Mouse (Mus musculus) CD4-positive, CD25-positive, alpha-beta regulatory T cell, adult 4 months (primary cell): ENCODE measurements around the gene Esp6. TPM values are rescaled to one million over a fixed set of nuclear protein-coding genes. Genes with fewer than 3 reads are reported as not detected.
"Not testable (repeated sequence)": the region's sequence is repeated elsewhere in the genome, so short reads cannot be mapped to it uniquely, and the experiment has no call there.

Experiments used
- ATAC-seq: one replicate; pipeline ENCODE4 v1.8.0; 2017
- polyA plus RNA-seq, 2 experiments: library from polyadenylated mRNA; unstranded; fragments of 100-300 nt; shearing (Covaris generic); gene quantifications; one replicate each; pipeline ENCODE4 v1.2.1; 2017

Esp6 gene
- not detected for polyA plus RNA-seq

- no peak for ATAC-seq
These were observed at the start of gene Esp6 for GRCm38 (mm10) chr17:40561207-40561606. Esp6 (plus strand) TSS chr17:40561507.

GRCm38 (mm10) chr17:40519818-40520217 lies 41.5 kb upstream of the Esp6 start, which contains the start of gene Esp8:
Esp8 (plus strand) TSS chr17:40520022.
- ATAC-seq, result no peak

GRCm38 (mm10) chr17:40529813-40530212 lies 31.5 kb upstream of the Esp6 start:
- no peak for ATAC-seq

GRCm38 (mm10) chr17:40531147-40531546 lies 30.2 kb upstream of the Esp6 start:
- ATAC-seq, result no peak

DNA sequence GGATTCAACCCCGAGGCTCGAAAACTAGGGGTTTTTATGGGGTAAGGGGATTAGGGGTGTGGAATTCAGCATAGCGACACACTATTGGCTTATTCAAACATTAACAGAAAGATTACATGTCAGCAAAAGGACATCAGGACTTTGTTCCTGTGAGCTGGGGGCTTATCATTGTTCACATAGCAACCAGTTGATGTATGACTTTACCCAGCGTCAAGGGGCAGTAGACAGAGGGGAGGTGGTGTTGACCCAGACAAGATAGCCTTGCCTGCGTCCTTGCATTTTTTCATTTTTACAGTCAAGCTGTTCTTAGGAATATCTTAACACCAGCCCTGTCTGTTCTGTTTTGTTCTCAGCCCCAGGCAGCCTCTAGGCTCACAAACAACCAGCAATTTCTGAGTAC lies 14.3 kb upstream of the Esp6 start:
- not testable (repeated sequence) for ATAC-seq

DNA sequence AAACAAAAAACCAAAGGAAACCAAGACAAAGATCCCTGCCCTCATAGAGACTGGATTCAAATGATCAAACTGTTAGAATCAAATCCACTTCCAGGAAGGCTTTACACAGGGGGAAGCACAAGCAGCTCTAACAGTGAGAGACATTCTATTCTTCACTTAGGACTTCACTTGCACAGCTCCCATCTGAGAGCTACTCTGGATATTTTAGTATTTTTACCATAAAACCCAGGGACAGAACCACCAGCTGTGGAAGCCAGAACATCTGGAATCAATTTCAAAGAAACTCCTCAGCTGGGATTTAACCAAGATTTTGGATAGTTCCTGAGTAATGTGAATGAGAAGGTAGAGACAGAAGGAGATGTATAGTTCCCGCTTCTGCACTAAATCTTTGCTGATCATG lies 7.8 kb upstream of the Esp6 start:
- ATAC-seq, result no peak

DNA sequence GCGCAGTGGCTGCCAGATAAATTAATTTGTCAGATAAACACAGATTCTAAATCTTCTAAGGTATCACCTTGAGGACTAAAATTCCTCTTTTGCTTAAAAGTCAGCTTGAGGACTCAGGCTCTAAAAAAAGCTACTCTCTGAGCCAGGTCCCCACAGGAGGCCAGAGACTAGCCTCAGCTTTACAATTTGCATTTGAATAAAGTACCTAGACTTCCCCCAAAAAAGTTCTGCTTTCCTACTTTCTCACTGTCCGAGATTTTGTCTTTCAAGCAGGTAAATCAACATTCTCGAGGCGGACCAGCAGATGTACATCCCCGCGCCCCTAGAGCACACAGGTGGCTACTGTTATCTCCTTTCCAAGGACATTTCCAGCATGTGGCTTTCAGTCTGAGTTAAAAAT lies 22.6 kb downstream of the Esp6 start:
- ATAC-seq, result not testable (repeated sequence)

GRCm38 (mm10) chr17:40591297-40591696 lies 30.0 kb downstream of the Esp6 start:
- no peak for ATAC-seq

- no peak for ATAC-seq
These were observed 37.0 kb downstream of the Esp6 start, which contains the start of gene Esp4 for GRCm38 (mm10) chr17:40598294-40598693. Esp4 (plus strand) TSS chr17:40598594.

Other genes with a start within 250 kb of the Esp6 start
- not detected for gene Crisp1, start 242.3 kb upstream of the Esp6 start, polyA plus RNA-seq
- gene Esp8, start 41.5 kb upstream of the Esp6 start, polyA plus RNA-seq, result not detected
- gene Esp4, start 37.1 kb downstream of the Esp6 start, polyA plus RNA-seq, result not detected
- gene Esp3, start 70.6 kb downstream of the Esp6 start, polyA plus RNA-seq, result not detected
- not detected for gene Esp1, start 165.6 kb downstream of the Esp6 start, polyA plus RNA-seq
- gene Crisp2, start 245.5 kb downstream of the Esp6 start, polyA plus RNA-seq, result not detected
- not detected for gene Rhag, start 249.6 kb downstream of the Esp6 start, polyA plus RNA-seq